Mouse (Mus musculus) limb, embryonic 15.5 days (tissue): ENCODE data around the gene Wars2. TPM values are rescaled to one million over a fixed set of nuclear protein-coding genes. Genes with fewer than 3 reads are reported as not detected.

ENCODE experiments used
- ATAC-seq: fragments of 200-750 bp; cut with Nextera tagmentation; 2 replicates; pipeline ENCODE4 v1.8.0; 2017; ENCODE audit warnings: low read depth, moderate TSS enrichment; ENCODE audit not compliant: insufficient number of reproducible peaks, low FRiP score, low TSS enrichment
- H3K27ac ChIP-seq: fragments of 300-500 bp; sonication (generic); 2 replicates; pipeline ENCODE4 v1.5.1; 2015; ENCODE audit warnings: moderate library complexity, mild to moderate bottlenecking, inconsistent platforms
- H3K27me3 ChIP-seq: fragments of 300-500 bp; sonication (generic); 2 replicates; pipeline ENCODE4 v1.6.1; 2015; ENCODE audit warnings: inconsistent platforms
- H3K36me3 ChIP-seq: fragments of 300-500 bp; sonication (generic); 2 replicates; pipeline ENCODE4 v1.6.1; 2015; ENCODE audit warnings: inconsistent platforms
- H3K4me1 ChIP-seq: fragments of 300-500 bp; sonication (generic); 2 replicates; pipeline ENCODE4 v1.6.1; 2015; ENCODE audit warnings: inconsistent platforms
- H3K4me2 ChIP-seq: fragments of 300-500 bp; sonication (generic); 2 replicates; pipeline ENCODE4 v1.6.1; 2015; ENCODE audit warnings: mild to moderate bottlenecking, inconsistent platforms
- H3K4me3 ChIP-seq: fragments of 300-500 bp; sonication (generic); 2 replicates; pipeline ENCODE4 v1.5.1; 2015; ENCODE audit warnings: mild to moderate bottlenecking, inconsistent platforms
- H3K9ac ChIP-seq: fragments of 300-500 bp; sonication (generic); 2 replicates; pipeline ENCODE4 v1.6.1; 2015; ENCODE audit warnings: inconsistent platforms
- H3K9me3 ChIP-seq: fragments of 300-500 bp; sonication (generic); 2 replicates; pipeline ENCODE4 v1.6.1; 2016; ENCODE audit warnings: inconsistent platforms
- WGBS: fragments of 180-500 bp; shearing (Covaris S2); methylation state at CpG from one replicate; pipeline ENCODE4 v1.1.7; 2015; 5-methylcytosine and 5-hydroxymethylcytosine counted together
- polyA plus RNA-seq: library from polyadenylated mRNA; unstranded; fragments of >200 nt; fragmentation: Nextera tagmentation; extraction: Ambion mirVana; gene quantifications from 2 replicates; pipeline ENCODE4 v1.2.1, GENCODE M21; 2015

Gene Wars2
- polyA plus RNA-seq, 1 experiment from 2014 or later = 8.3 TPM

- WGBS = 83% methylated on average over 4 of the region's 4 CpGs
These were observed 15.4 kb downstream of the Wars2 start for GRCm38 (mm10) chr3:99156286-99156685.

GRCm38 (mm10) chr3:99156987-99157386 is 16.1 kb downstream of the Wars2 start:
- Histone ChIP-seq H3K27me3 (no peaks in the 10 kb centered on the region), H3K27ac (no peak overlapping the region), H3K4me2 (no peak overlapping the region), H3K4me1 (no peaks in the 10 kb centered on the region), H3K36me3 (0 out of 2 replicates have a peak, but pooled peaks cover 3% of the 10 kb centered on the region), H3K9me3 (no peaks in the 10 kb centered on the region), H3K4me3 (no peak overlapping the region), H3K9ac (no peak overlapping the region)
- no peak for ATAC-seq
- 48% methylated on average over 1 of the region's 1 CpGs for WGBS

More at GRCm38 (mm10) chr3:99156286-99156685, 15.4 kb downstream of the Wars2 start:
- Histone ChIP-seq H3K36me3 (0 out of 2 replicates have a peak, but pooled peaks cover 3% of the 10 kb centered on the region), H3K9me3 (no peaks in the 10 kb centered on the region), H3K9ac (no peak overlapping the region), H3K4me1 (no peaks in the 10 kb centered on the region), H3K4me3 (no peak overlapping the region), H3K4me2 (no peak overlapping the region), H3K27ac (no peak overlapping the region), H3K27me3 (no peaks in the 10 kb centered on the region)
- ATAC-seq = no peak

GRCm38 (mm10) chr3:99157451-99158015 is 16.7 kb downstream of the Wars2 start:
- 42% methylated on average over 4 of the region's 4 CpGs for WGBS

GRCm38 (mm10) chr3:99160016-99160415 is 19.1 kb downstream of the Wars2 start:
- Histone ChIP-seq H3K9ac (no peak overlapping the region), H3K4me3 (no peak overlapping the region), H3K27me3 (no peaks in the 10 kb centered on the region), H3K4me1 (no peaks in the 10 kb centered on the region), H3K27ac (no peak overlapping the region), H3K9me3 (no peaks in the 10 kb centered on the region), H3K36me3 (0 out of 2 replicates have a peak, but pooled peaks cover 2% of the 10 kb centered on the region), H3K4me2 (no peak overlapping the region)
- ATAC-seq = no peak
- 95% methylated on average over 3 of the region's 3 CpGs for WGBS

More at GRCm38 (mm10) chr3:99157451-99158015, 16.7 kb downstream of the Wars2 start:
- no peak overlapping the region for H3K9ac ChIP-seq
- no peak overlapping the region for H3K4me2 ChIP-seq
- no peak overlapping the region for H3K27ac ChIP-seq
- H3K27me3 ChIP-seq = no peaks in the 10 kb centered on the region
- no peaks in the 10 kb centered on the region for H3K4me1 ChIP-seq
- no peak overlapping the region for H3K4me3 ChIP-seq
- no peaks in the 10 kb centered on the region for H3K9me3 ChIP-seq
- ATAC-seq = no peak
- H3K36me3 ChIP-seq = 0 out of 2 replicates have a peak, but pooled peaks cover 3% of the 10 kb centered on the region

- H3K9me3 ChIP-seq = no peaks in the 10 kb centered on the region
- H3K4me2 ChIP-seq = no peak overlapping the region
- H3K36me3 ChIP-seq = no peaks in the 10 kb centered on the region
- no peaks in the 10 kb centered on the region for H3K4me1 ChIP-seq
- H3K27ac ChIP-seq = no peak overlapping the region
- no peak overlapping the region for H3K9ac ChIP-seq
- WGBS = 81% methylated on average over 2 of the region's 2 CpGs
- no peaks in the 10 kb centered on the region for H3K27me3 ChIP-seq
- H3K4me3 ChIP-seq = no peak overlapping the region
- no peak for ATAC-seq
These were observed 21.3 kb downstream of the Wars2 start for GRCm38 (mm10) chr3:99162191-99162590.

GRCm38 (mm10) chr3:99167734-99168133 is 26.9 kb downstream of the Wars2 start:
- Histone ChIP-seq H3K27me3 (no peaks in the 10 kb centered on the region), H3K27ac (no peak overlapping the region), H3K9me3 (no peaks in the 10 kb centered on the region), H3K9ac (no peak overlapping the region), H3K4me3 (no peak overlapping the region), H3K4me2 (no peak overlapping the region), H3K36me3 (no peaks in the 10 kb centered on the region), H3K4me1 (no peaks in the 10 kb centered on the region; the same call in 1 of the 2 replicates)
- no peak for ATAC-seq
- 61% methylated on average over 4 of the region's 4 CpGs for WGBS

- no peaks in the 10 kb centered on the region for H3K9me3 ChIP-seq
- no peak overlapping the region for H3K27ac ChIP-seq
- H3K4me3 ChIP-seq = no peak overlapping the region
- H3K9ac ChIP-seq = no peak overlapping the region
- WGBS = 57% methylated on average over 5 of the region's 5 CpGs
- no peak overlapping the region for H3K4me2 ChIP-seq
- H3K36me3 ChIP-seq = no peaks in the 10 kb centered on the region
- H3K4me1 ChIP-seq = peaks cover 10% of the 10 kb centered on the region
- no peak for ATAC-seq
- H3K27me3 ChIP-seq = no peaks in the 10 kb centered on the region
These were observed 32.3 kb downstream of the Wars2 start for GRCm38 (mm10) chr3:99173178-99173577.

GRCm38 (mm10) chr3:99174658-99175304 is 33.9 kb downstream of the Wars2 start:
- H3K27me3 ChIP-seq = no peaks in the 10 kb centered on the region
- H3K27ac ChIP-seq = no peak overlapping the region
- 21% methylated on average over 9 of the region's 9 CpGs for WGBS
- H3K4me1 ChIP-seq = peaks cover 10% of the 10 kb centered on the region
- no peak for ATAC-seq
- no peak overlapping the region for H3K9ac ChIP-seq
- H3K4me2 ChIP-seq = no peak overlapping the region
- H3K36me3 ChIP-seq = no peaks in the 10 kb centered on the region
- no peaks in the 10 kb centered on the region for H3K9me3 ChIP-seq
- H3K4me3 ChIP-seq = no peak overlapping the region

- no peak overlapping the region for H3K4me3 ChIP-seq
- no peaks in the 10 kb centered on the region for H3K9me3 ChIP-seq
- no peaks in the 10 kb centered on the region for H3K27me3 ChIP-seq
- H3K4me2 ChIP-seq = no peak overlapping the region
- WGBS = 47% methylated on average over 17 of the region's 17 CpGs
- H3K9ac ChIP-seq = no peak overlapping the region
- peak; percentile 61; the same call in 1 of the 2 replicates for ATAC-seq
- peak overlapping the region; percentile 60; the same call in 1 of the 2 replicates for H3K27ac ChIP-seq
- H3K36me3 ChIP-seq = no peaks in the 10 kb centered on the region
- peaks cover 10% of the 10 kb centered on the region; the same call in 1 of the 2 replicates for H3K4me1 ChIP-seq
These were observed 42.6 kb downstream of the Wars2 start for GRCm38 (mm10) chr3:99183355-99184016.

GRCm38 (mm10) chr3:99184373-99184772 is 43.5 kb downstream of the Wars2 start:
- Histone ChIP-seq H3K27ac (no peak overlapping the region), H3K4me3 (no peak overlapping the region), H3K4me2 (no peak overlapping the region), H3K9ac (no peak overlapping the region), H3K9me3 (no peaks in the 10 kb centered on the region), H3K36me3 (no peaks in the 10 kb centered on the region), H3K4me1 (peaks cover 10% of the 10 kb centered on the region; the same call in 1 of the 2 replicates), H3K27me3 (no peaks in the 10 kb centered on the region)
- ATAC-seq = no peak
- WGBS = 47% methylated on average over 1 of the region's 1 CpGs

GRCm38 (mm10) chr3:99188097-99188496 is 47.2 kb downstream of the Wars2 start:
- no peak for ATAC-seq
- Histone ChIP-seq H3K9ac (no peak overlapping the region), H3K4me1 (peaks cover 15% of the 10 kb centered on the region; the same call in 1 of the 2 replicates), H3K9me3 (no peaks in the 10 kb centered on the region), H3K27me3 (no peaks in the 10 kb centered on the region), H3K36me3 (no peaks in the 10 kb centered on the region), H3K27ac (no peak overlapping the region), H3K4me3 (no peak overlapping the region), H3K4me2 (no peak overlapping the region)
- 63% methylated on average over 1 of the region's 1 CpGs for WGBS

GRCm38 (mm10) chr3:99193576-99193975 is 52.7 kb downstream of the Wars2 start:
- no peak overlapping the region for H3K4me2 ChIP-seq
- no peaks in the 10 kb centered on the region for H3K9me3 ChIP-seq
- no peaks in the 10 kb centered on the region for H3K36me3 ChIP-seq
- H3K9ac ChIP-seq = no peak overlapping the region
- H3K27me3 ChIP-seq = no peaks in the 10 kb centered on the region
- H3K4me3 ChIP-seq = no peak overlapping the region
- no peak for ATAC-seq
- peaks cover 14% of the 10 kb centered on the region; the same call in 1 of the 2 replicates for H3K4me1 ChIP-seq
- 48% methylated on average over 4 of the region's 4 CpGs for WGBS
- H3K27ac ChIP-seq = peak overlapping the region; percentile 76
